9 mouse cellular contexts compared by ENCODE assay signal in the genomic region with DNA sequence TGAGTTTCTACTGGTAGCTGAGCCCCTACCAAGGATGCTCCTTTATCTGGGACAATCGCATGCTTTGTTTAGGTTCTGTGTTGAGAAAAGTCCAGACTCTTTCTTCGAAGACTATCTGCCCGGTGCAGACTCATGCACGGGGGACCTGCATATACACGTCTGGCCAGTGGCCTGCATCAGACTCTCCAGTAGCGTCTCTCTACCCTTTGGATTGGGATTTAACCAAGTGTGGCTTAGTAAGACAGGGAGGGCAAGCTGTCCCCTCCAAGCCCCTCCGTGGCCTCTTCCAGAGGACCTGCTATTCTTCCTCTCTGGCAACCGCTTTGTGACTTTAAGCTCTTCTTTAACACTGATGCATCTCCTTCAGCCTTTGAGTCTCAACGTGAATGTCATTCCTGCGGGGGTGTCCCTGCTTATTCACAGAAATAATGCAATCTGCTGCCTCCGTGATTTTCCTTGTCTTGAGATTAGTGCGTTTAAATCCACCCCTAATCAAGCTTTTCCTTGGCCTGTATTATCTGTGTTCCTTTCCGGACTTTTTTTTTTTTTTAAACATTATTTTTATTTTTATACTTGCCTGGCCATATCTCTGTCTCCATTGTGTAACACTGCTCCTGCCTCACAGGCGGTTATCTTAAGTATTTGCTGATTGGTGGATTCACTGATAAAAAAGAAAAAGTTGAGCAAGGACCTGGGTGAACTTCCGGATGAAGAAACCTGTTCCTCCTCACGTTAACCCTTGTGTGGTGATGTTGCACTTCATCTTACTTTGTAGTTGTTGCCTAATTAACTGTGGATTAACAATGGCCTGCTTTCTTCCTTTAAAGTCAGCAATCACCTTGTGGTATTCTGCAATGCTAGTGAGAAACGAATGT.
DNase-seq lines count a peak whose midpoint lies in the region; ATAC-seq lines count a peak whose summit lies in the region.
"Had no signal": no experiment of that assay in that cellular context is flagged by ENCODE, and none has a peak within 500 bp of the region (broad histone marks: within the 10 kb centered on the region; RNA-seq: fewer than 3 reads in every experiment).

No protein-coding gene starts in this region.

- H3K4me3 ChIP-seq in heart, embryonic 11.5 days (ENCODE audit: low read depth, low read length), result no peak overlapping the region
- no peak overlapping the region for H3K4me3 ChIP-seq in kidney, embryonic 14.5 days (ENCODE audit: low read length)
- H3K4me3 ChIP-seq: embryonic facial prominence, embryonic 13.5 days had no signal

- H3K4me2 ChIP-seq in heart, embryonic 11.5 days, result peak overlapping the region; percentile 49
- no peak overlapping the region for H3K4me2 ChIP-seq in kidney, embryonic 14.5 days (replicated peaks; ENCODE audit: low read depth, low read length)
- H3K4me2 ChIP-seq: embryonic facial prominence, embryonic 13.5 days had no signal

- WGBS in heart, embryonic 11.5 days (ENCODE audit: insufficient replicate concordance), result 19% methylated on average over 17 of the region's 17 CpGs
- 64% methylated on average over 17 of the region's 17 CpGs for WGBS in kidney, embryonic 14.5 days

- H3K27me3 ChIP-seq in heart, embryonic 11.5 days (ENCODE audit: control insufficient read depth, insufficient read depth, low read length), result no peaks in the 10 kb centered on the region
- no peaks in the 10 kb centered on the region for H3K27me3 ChIP-seq in kidney, embryonic 14.5 days (ENCODE audit: control insufficient read depth, insufficient read depth, low read length)
- H3K27me3 ChIP-seq: embryonic facial prominence, embryonic 13.5 days had no signal

- no peak for ATAC-seq in heart, embryonic 11.5 days (replicated peaks; ENCODE audit: insufficient number of reproducible peaks, low FRiP score, low TSS enrichment)
- ATAC-seq in kidney, embryonic 14.5 days (ENCODE audit: low FRiP score, low TSS enrichment), result no peak

- H3K27ac ChIP-seq in heart, embryonic 11.5 days (ENCODE audit: low read depth, low read length), result peak overlapping the region; percentile 50
- no peak overlapping the region for H3K27ac ChIP-seq in kidney, embryonic 14.5 days (ENCODE audit: low read depth, low read length)
- H3K27ac ChIP-seq: embryonic facial prominence, embryonic 13.5 days had no signal

- H3K9me3 ChIP-seq in heart, embryonic 11.5 days (replicated peaks; ENCODE audit: control insufficient read depth, low read length), result 0 out of 2 replicates have a peak, but pooled peaks cover 2% of the 10 kb centered on the region
- no peaks in the 10 kb centered on the region for H3K9me3 ChIP-seq in kidney, embryonic 14.5 days (ENCODE audit: control insufficient read depth, low read length)
- H3K9me3 ChIP-seq: embryonic facial prominence, embryonic 13.5 days had no signal

- peak; percentile 32 for DNase-seq in layer of hippocampus, adult 11-12 months (ENCODE audit: low spot score)
- no peak for DNase-seq in layer of hippocampus, postnatal 10 days (ENCODE audit: low spot score in 2 of 2)
- peak; percentile 70 for DNase-seq in brain, adult 2 months (ENCODE audit: low read depth, low spot score)
- DNase-seq in lung, postnatal 10 days, result peak; percentile 14
- DNase-seq in cerebellum, adult 11 months, result no peak
- no peak for DNase-seq in thymus, postnatal 10 days (ENCODE audit: low spot score in 2 of 2)

- H3K36me3 ChIP-seq in heart, embryonic 11.5 days (ENCODE audit: control insufficient read depth, insufficient read depth, low read length), result no peaks in the 10 kb centered on the region
- no peaks in the 10 kb centered on the region for H3K36me3 ChIP-seq in kidney, embryonic 14.5 days (ENCODE audit: control insufficient read depth, insufficient read depth, low read length)
- H3K36me3 ChIP-seq: embryonic facial prominence, embryonic 13.5 days had no signal

- H3K4me1 ChIP-seq in heart, embryonic 11.5 days (ENCODE audit: control insufficient read depth, insufficient read depth, low read length), result peaks cover 21% of the 10 kb centered on the region
- H3K4me1 ChIP-seq in kidney, embryonic 14.5 days (ENCODE audit: control insufficient read depth, insufficient read depth, low read length), result peaks cover 23% of the 10 kb centered on the region

- H3K9ac ChIP-seq in heart, embryonic 11.5 days (ENCODE audit: low read depth, low read length), result no peak overlapping the region
- H3K9ac ChIP-seq in kidney, embryonic 14.5 days (ENCODE audit: low read depth, low read length), result no peak overlapping the region
- H3K9ac ChIP-seq: embryonic facial prominence, embryonic 13.5 days had no signal

Comparison
In these comparisons a context has a peak if more than half of its experiments do, and no peak if none do; other contexts are left out.
1. DNase-seq: peak in layer of hippocampus, adult 11-12 months (single experiment), brain, adult 2 months (single experiment) and lung, postnatal 10 days (single experiment); none in layer of hippocampus, postnatal 10 days (0 of 2), cerebellum, adult 11 months (single experiment) and thymus, postnatal 10 days (0 of 2).